Mouse (Mus musculus) T-helper 1 cell (primary cell): ENCODE results near the gene Cyp8b1.

Experiments
- in situ Hi-C: fragments of 300-600 bp; cut with MboI, MseI; formaldehyde crosslinking; loops from one replicate; pipeline ENCODE4 v1.15.1; 2025; ENCODE audit warnings: high pct_unique_total_duplicates

The Cyp8b1 gene

GRCm38 (mm10) chr9:121891301-121891700, 24.8 kb downstream of the Cyp8b1 start:
- in situ Hi-C loops: no loop called here

GRCm38 (mm10) chr9:121890441-121890941, 25.6 kb downstream of the Cyp8b1 start:
- in situ Hi-C loops: no loop called here

- in situ Hi-C loops: no loop called here
Observed at GRCm38 (mm10) chr9:121889927-121890440, 26.1 kb downstream of the Cyp8b1 start.

- in situ Hi-C loops: loop anchor here (5.0 kb wide), 1 partner anchor 105 kb away; no protein-coding TSS in a partner anchor
Observed at GRCm38 (mm10) chr9:121882015-121882457, 34.1 kb downstream of the Cyp8b1 start.

GRCm38 (mm10) chr9:121881301-121881700, 34.8 kb downstream of the Cyp8b1 start:
- in situ Hi-C loops: loop anchor here (5.0 kb wide), 1 partner anchor 106 kb away; no protein-coding TSS in a partner anchor

GRCm38 (mm10) chr9:121880840-121881239, 35.3 kb downstream of the Cyp8b1 start:
- in situ Hi-C loops: loop anchor here (5.0 kb wide), 1 partner anchor 106 kb away; no protein-coding TSS in a partner anchor

- in situ Hi-C loops: no loop called here
Observed at GRCm38 (mm10) chr9:121877052-121877740, 38.9 kb downstream of the Cyp8b1 start.

GRCm38 (mm10) chr9:121873578-121873977, 42.5 kb downstream of the Cyp8b1 start:
- in situ Hi-C loops: no loop called here

- in situ Hi-C loops: no loop called here
Observed at GRCm38 (mm10) chr9:121872062-121872683, 43.9 kb downstream of the Cyp8b1 start.

- in situ Hi-C loops: no loop called here
Observed at GRCm38 (mm10) chr9:121869973-121870515, 46.1 kb downstream of the Cyp8b1 start.

- in situ Hi-C loops: no loop called here
Observed at GRCm38 (mm10) chr9:121869432-121869831, 46.7 kb downstream of the Cyp8b1 start.

- in situ Hi-C loops: no loop called here
Observed at GRCm38 (mm10) chr9:121868236-121868635, 47.9 kb downstream of the Cyp8b1 start.

- in situ Hi-C loops: no loop called here
Observed at GRCm38 (mm10) chr9:121867632-121868031, 48.5 kb downstream of the Cyp8b1 start.

GRCm38 (mm10) chr9:121865425-121866008, 50.6 kb downstream of the Cyp8b1 start:
- in situ Hi-C loops: no loop called here

GRCm38 (mm10) chr9:121864837-121865236, 51.3 kb downstream of the Cyp8b1 start:
- in situ Hi-C loops: no loop called here
